Mouse (Mus musculus): ENCODE data around the gene Lhx2. TPM values are rescaled to one million over a fixed set of nuclear protein-coding genes. Genes with fewer than 3 reads are reported as not detected.

Gene Lhx2
- total and polyA plus RNA-seq, 2 experiments from 2014 or later: 7.3 to 22.2 TPM

- no peak overlapping the region for H3K4me2 ChIP-seq (ENCODE audit: low read depth, low read length)
- WGBS: 27% methylated on average over 5 of the region's 5 CpGs
- no peaks in the 10 kb centered on the region for H3K36me3 ChIP-seq (ENCODE audit: insufficient read depth, low read length)
- ATAC-seq (no peak), DNase-seq (ENCODE audit: low spot score) (no peak)
- no peaks in the 10 kb centered on the region for H3K9me3 ChIP-seq (ENCODE audit: low read length)
- no peak overlapping the region for H3K27ac ChIP-seq
- H3K4me1 ChIP-seq (ENCODE audit: insufficient read depth, low read length): peaks cover 5% of the 10 kb centered on the region; the same call in 1 of the 2 replicates
- no peak overlapping the region for H3K4me3 ChIP-seq (ENCODE audit: low read length)
- H3K27me3 ChIP-seq (ENCODE audit: insufficient read depth, low read length): peaks cover 67% of the 10 kb centered on the region
- TF ChIP-seq CTCF (IDR thresholded peaks at IDR 0.05; ENCODE audit: low read depth): no peak
- H3K9ac ChIP-seq (replicated peaks; ENCODE audit: low read length): no peak overlapping the region
Observed at GRCm38 (mm10) chr2:38337681-38338080, 1.4 kb upstream of the Lhx2 start.

- no peak overlapping the region for H3K9ac ChIP-seq (replicated peaks; ENCODE audit: low read length)
- ATAC-seq (no peak), DNase-seq (ENCODE audit: low spot score) (no peak)
- no peak for TF ChIP-seq CTCF (IDR thresholded peaks at IDR 0.05; ENCODE audit: low read depth)
- H3K27me3 ChIP-seq (ENCODE audit: insufficient read depth, low read length): peaks cover 74% of the 10 kb centered on the region
- no peak overlapping the region for H3K27ac ChIP-seq
- peak overlapping the region; percentile 55 for H3K4me2 ChIP-seq (ENCODE audit: low read depth, low read length)
- H3K4me1 ChIP-seq (ENCODE audit: insufficient read depth, low read length): peaks cover 5% of the 10 kb centered on the region; the same call in 1 of the 2 replicates
- H3K36me3 ChIP-seq (ENCODE audit: insufficient read depth, low read length): no peaks in the 10 kb centered on the region
- H3K4me3 ChIP-seq (ENCODE audit: low read length): peak overlapping the region; percentile 37
- H3K9me3 ChIP-seq (ENCODE audit: low read length): no peaks in the 10 kb centered on the region
- 7% methylated on average over 5 of the region's 5 CpGs for WGBS
Observed at GRCm38 (mm10) chr2:38338348-38338932, 641 bp upstream of the Lhx2 start.

GRCm38 (mm10) chr2:38339910-38340625 lies 987 bp downstream of the Lhx2 start:
- H3K9ac ChIP-seq (replicated peaks; ENCODE audit: low read length): no peak overlapping the region
- H3K4me1 ChIP-seq (ENCODE audit: insufficient read depth, low read length): peaks cover 5% of the 10 kb centered on the region; the same call in 1 of the 2 replicates
- no peak for ATAC-seq
- H3K27ac ChIP-seq: no peak overlapping the region
- peak overlapping the region; percentile 37 for H3K4me3 ChIP-seq (ENCODE audit: low read length)
- peak overlapping the region; percentile 55 for H3K4me2 ChIP-seq (ENCODE audit: low read depth, low read length)
- DNase-seq (ENCODE audit: low spot score): no peak
- WGBS: 2% methylated on average over 9 of the region's 9 CpGs
- TF ChIP-seq CTCF (IDR thresholded peaks at IDR 0.05; ENCODE audit: low read depth): no peak
- peaks cover 89% of the 10 kb centered on the region for H3K27me3 ChIP-seq (ENCODE audit: insufficient read depth, low read length)
- H3K9me3 ChIP-seq (ENCODE audit: low read length): no peaks in the 10 kb centered on the region
- H3K36me3 ChIP-seq (ENCODE audit: insufficient read depth, low read length): no peaks in the 10 kb centered on the region

GRCm38 (mm10) chr2:38340626-38341200 lies 1.6 kb downstream of the Lhx2 start:
- H3K27ac ChIP-seq: no peak overlapping the region
- no peak for TF ChIP-seq CTCF (IDR thresholded peaks at IDR 0.05; ENCODE audit: low read depth)
- under 1% methylated on average over 10 of the region's 10 CpGs for WGBS

GRCm38 (mm10) chr2:38343573-38343972 lies 4.5 kb downstream of the Lhx2 start:
- Histone ChIP-seq H3K27ac (no peak overlapping the region), H3K9me3 (ENCODE audit: low read length) (no peaks in the 10 kb centered on the region), H3K4me1 (ENCODE audit: insufficient read depth, low read length) (peaks cover 5% of the 10 kb centered on the region; the same call in 1 of the 2 replicates), H3K27me3 (ENCODE audit: insufficient read depth, low read length) (peaks cover 82% of the 10 kb centered on the region), H3K9ac (replicated peaks; ENCODE audit: low read length) (no peak overlapping the region), H3K4me3 (ENCODE audit: low read length) (no peak overlapping the region), H3K36me3 (ENCODE audit: insufficient read depth, low read length) (no peaks in the 10 kb centered on the region), H3K4me2 (ENCODE audit: low read depth, low read length) (no peak overlapping the region)
- DNase-seq (ENCODE audit: low spot score): no peak
- no peak for TF ChIP-seq CTCF (IDR thresholded peaks at IDR 0.05; ENCODE audit: low read depth)
- ATAC-seq: no peak
- 25% methylated on average over 1 of the region's 1 CpGs for WGBS

More at GRCm38 (mm10) chr2:38340626-38341200, 1.6 kb downstream of the Lhx2 start:
- Histone ChIP-seq H3K4me3 (ENCODE audit: low read length) (peak overlapping the region; percentile 3), H3K9ac (replicated peaks; ENCODE audit: low read length) (no peak overlapping the region), H3K4me1 (ENCODE audit: insufficient read depth, low read length) (peaks cover 5% of the 10 kb centered on the region; the same call in 1 of the 2 replicates), H3K9me3 (ENCODE audit: low read length) (no peaks in the 10 kb centered on the region), H3K27me3 (ENCODE audit: insufficient read depth, low read length) (peaks cover 89% of the 10 kb centered on the region), H3K4me2 (ENCODE audit: low read depth, low read length) (peak overlapping the region; percentile 1; the same call in 1 of the 2 replicates), H3K36me3 (ENCODE audit: insufficient read depth, low read length) (no peaks in the 10 kb centered on the region)
- DNase-seq (ENCODE audit: low spot score) (no peak), ATAC-seq (no peak)

- Histone ChIP-seq H3K9ac (replicated peaks; ENCODE audit: low read length) (no peak overlapping the region), H3K9me3 (ENCODE audit: low read length) (no peaks in the 10 kb centered on the region), H3K27ac (no peak overlapping the region), H3K27me3 (ENCODE audit: insufficient read depth, low read length) (peaks cover 90% of the 10 kb centered on the region), H3K36me3 (ENCODE audit: insufficient read depth, low read length) (no peaks in the 10 kb centered on the region), H3K4me1 (ENCODE audit: insufficient read depth, low read length) (peaks cover under 1% of the 10 kb centered on the region; the same call in 1 of the 2 replicates), H3K4me2 (ENCODE audit: low read depth, low read length) (no peak overlapping the region), H3K4me3 (ENCODE audit: low read length) (no peak overlapping the region)
- ATAC-seq (no peak), DNase-seq (ENCODE audit: low spot score) (no peak)
- TF ChIP-seq CTCF (IDR thresholded peaks at IDR 0.05; ENCODE audit: low read depth): no peak
Observed at GRCm38 (mm10) chr2:38344727-38345126, 5.6 kb downstream of the Lhx2 start.

Data from hindbrain, postnatal 0 days (tissue).